Mouse (Mus musculus): Measurements from ENCODE around the gene Olfr214. TPM values are rescaled to one million over a fixed set of nuclear protein-coding genes. Genes with fewer than 3 reads are reported as not detected.
A peak's percentile ranks its signal among the peaks of the same experiment; 100 is the strongest.
"Not testable (repeated sequence)": the region's sequence is repeated elsewhere in the genome, so short reads cannot be mapped to it uniquely, and the experiment has no call there.

The Olfr214 gene
- total RNA-seq (2022), result not detected

DNA sequence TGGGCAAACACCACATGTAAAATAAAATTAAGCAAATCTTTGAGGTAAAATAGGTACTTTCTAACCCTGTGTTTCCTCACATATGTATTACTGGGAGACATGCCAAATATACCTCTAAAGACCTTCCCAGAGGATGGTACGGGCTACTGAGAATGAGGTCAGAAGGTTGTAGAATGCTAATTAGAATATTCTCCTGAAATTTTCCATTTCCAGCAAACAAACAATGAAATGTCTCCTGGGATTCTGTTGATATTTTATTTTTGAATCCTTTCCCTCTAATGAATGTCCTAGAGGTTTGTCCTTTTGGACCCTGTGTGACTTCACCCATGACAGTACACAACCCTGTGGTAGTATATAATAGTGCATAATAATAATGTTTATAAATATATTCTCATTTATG lies at the start of gene Olfr214:
TSS of gene Olfr214 (plus strand) at position 301 of the 400 bp plus-strand sequence.
- DNase-seq, result no peak

DNA sequence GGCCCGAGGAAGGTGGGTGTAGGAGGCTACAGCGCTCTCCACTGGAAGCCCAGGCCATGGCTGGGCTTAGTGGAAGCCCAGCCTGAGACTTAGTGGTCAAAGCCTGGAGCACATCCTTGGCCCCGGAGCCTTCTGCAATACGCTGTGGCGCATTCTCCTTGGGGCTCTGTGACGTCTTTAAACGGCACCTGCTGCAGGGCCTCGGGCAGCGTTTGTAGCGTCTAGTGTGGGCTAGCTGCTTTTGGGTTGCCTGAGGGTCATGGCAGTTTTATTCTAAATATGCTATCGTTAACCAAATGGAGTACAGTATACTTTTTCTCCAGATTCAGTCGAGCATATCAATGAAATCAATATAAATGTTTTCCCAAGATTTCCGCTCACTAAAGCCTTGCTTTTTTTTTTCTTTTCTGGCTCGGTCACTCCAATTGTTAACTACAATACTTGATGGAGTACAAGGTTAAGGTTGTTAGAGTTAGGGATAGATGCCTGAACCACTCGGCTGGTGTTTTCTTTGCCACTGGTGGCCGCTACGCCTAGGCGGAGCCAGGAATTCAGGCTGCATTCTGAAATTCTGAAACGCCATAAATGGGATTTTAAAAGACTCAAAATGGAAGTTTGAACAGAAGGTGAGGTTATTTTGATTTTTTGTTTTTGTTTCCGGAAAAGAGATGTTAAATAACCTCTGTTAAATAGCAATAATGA lies 47.6 kb upstream of the Olfr214 start, which contains the start of gene Olfr212:
TSS of gene Olfr212 (plus strand) at position 215 of the 702 bp plus-strand sequence.
- DNase-seq, result not testable (repeated sequence)

DNA sequence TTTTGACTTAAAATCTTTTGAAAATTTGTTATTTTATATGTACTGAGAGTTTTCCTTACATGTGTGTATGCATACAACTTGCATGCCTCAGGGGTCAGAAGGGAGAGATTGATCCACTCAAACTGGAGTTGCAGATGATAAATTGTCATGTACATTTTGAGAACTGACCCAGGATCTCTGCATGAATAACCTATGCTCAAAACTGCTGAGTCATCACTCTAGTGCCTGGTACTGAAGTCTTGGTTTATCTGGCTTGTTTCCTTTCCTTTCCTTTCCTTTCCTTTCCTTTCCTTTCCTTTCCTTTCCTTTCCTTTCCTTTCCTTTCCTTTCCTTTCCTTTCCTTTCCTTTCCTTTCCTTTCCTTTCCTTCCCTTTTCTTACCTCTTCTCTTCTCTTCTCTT lies 39.2 kb upstream of the Olfr214 start:
- DNase-seq, result no peak

DNA sequence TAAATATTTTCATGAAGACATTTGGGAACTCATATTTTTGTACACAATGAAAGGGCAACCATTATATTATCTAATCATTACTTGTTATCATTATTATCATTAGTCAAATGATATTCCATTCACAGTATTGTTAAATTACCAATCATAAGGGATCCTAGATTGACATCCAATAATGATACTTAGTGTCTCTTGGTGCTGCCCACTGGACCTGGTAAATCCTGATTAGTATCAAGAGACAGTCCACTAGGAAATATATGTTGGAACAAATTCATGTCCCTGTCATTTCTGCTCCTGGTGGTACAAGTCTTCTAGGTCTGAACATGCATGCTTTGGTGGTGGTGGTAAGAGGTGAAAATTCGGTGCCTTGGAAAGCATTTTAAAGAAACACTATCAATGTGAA lies 15.9 kb upstream of the Olfr214 start, which contains the start of gene Olfr213:
TSS of gene Olfr213 (plus strand) at position 301 of the 400 bp plus-strand sequence.
- no peak for DNase-seq

DNA sequence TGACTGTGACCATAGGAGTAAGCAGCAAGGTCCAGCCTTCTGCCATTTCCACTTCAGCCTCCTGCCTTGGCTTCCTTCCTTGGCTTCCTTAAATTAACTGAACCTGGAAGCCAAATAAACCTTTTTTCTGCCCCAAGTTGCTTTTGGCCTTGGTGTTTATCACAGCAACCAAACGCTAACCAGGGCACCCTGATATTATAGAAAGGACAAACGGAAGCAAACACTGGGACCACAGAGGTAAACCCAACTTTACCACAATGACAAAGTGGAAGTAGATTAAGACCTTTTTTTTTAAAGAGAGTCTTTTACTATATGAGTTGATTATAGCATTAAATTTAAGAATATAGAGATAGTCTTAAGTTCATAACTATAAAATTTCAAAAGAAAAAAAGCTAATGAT lies 11.5 kb upstream of the Olfr214 start:
- DNase-seq, result no peak

DNA sequence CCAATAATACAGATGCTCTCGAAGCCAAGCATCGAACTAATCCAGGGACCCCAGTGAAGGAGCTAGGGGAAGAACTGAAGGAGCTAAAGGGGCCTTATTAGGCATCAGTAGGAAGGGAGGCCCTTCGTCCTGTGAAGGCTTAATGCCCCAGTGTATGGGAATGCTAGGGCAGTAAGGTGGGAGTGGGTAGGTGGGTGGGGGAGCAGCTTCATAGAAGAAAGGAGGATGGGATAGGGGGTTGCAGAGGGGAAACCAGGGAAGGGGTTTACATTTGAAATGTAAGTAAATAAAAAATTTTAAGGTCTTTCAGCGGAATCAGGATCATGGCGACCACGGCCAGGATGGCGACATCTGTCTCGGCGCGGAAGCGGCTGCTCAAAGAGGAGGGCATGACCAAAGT lies 3.2 kb upstream of the Olfr214 start, which contains the start of gene Gm5580:
TSS of gene Gm5580 (plus strand) at position 301 of the 400 bp plus-strand sequence.
- DNase-seq, result not testable (repeated sequence)

DNA sequence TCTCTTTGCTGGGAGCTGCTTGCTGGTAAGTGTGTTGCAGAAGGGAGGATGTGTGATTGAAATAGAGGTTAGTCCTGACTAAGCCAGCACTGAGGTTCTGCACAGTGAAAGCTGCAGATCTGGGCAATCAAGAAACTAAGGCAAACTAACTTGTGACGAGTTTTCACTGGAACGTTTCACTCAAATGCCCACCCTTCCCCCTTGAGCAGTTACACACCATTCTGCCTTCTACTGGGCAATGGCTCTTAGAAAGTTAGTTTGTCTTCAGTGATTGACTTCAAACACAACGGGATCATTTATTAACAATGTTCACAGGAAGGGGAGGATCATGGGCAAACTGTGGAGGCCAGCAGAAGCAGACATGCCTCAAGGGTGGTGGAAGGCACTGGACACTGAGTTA lies 917 bp downstream of the Olfr214 start:
- no peak for DNase-seq

DNA sequence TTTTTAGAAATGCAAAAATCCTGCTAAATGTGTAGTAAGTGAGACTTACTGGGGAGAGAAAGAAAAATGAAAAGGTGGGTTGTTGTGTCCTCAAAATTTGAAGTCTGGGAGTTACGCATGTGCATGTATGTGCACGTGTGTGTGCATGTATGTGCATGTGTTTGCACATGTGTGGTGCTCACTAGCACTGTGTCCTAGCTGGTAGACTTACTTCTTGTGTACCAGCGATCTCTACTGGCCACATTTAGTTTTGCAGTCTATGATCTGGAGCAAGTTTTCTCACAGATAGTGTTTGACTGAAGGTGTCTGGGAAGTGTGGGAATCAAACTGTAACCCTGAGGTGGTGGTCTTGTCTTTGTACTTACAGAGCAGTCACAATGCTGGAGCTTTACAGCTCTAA lies 15.8 kb downstream of the Olfr214 start:
- peak; percentile 6 for DNase-seq

DNA sequence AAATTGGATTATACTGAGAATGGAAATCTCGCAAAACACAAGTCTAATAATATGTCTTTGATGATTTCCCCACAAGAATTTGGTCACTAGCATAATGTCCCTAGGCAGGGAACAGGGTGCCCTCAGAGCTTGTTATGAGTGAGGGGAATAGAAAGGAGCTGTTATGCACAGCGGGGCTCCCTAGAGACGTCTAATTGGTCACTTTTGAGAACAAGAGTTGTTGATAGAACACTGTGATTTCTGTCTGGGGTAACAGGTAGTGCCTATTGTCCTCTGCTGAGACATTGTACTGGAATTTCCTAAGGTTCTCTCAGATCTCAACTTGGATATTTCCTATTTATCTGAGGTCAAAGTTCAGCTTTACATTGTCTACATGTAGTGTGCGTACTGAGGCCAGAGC lies 30.1 kb downstream of the Olfr214 start, which contains the start of gene Olfr215:
TSS of gene Olfr215 (minus strand) at position 101 of the 400 bp plus-strand sequence.
- DNase-seq, result no peak

DNA sequence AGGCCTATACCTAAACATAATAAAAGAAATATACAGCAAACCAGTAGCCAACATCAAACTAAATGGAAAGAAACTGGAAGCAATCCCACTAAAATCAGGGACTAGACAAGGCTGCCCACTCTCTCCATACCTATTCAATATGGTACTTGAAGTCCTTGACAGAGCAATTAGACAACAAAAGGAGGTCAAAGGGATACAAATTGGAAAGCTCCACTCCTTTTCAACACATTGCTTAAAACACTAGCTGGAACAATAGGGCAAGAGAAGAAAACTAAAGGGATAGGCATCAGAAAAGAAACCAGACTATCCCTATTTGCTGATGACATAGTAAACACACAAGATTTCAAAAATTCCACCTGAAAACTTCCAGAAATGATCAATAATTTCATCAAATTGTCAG lies 46.9 kb downstream of the Olfr214 start:
- DNase-seq, result not testable (repeated sequence)

DNA sequence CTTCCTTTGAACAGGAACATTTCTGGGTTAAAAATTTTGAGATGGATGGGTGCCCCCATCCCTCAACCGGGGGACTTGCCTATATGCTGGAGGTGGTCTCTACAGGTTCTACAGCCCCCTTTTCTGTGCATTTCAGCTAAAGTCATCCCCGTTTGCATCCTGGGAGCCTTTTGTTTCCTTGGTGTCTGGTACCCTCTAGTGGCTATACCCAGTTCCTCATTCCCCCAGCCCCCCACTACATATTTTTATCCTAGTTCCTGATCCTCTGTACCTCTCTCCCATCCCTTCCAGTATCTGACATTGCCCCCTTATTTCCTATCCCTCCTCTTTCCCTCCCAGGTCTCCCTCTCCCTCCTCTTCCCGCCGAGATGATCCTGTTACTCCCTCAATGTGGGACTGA lies 53.2 kb downstream of the Olfr214 start:
- no peak for DNase-seq

Other genes with a start within 250 kb of the Olfr214 start
- 10 to 100 TPM; 73.0 to 96.4 (median 81.4) TPM for gene March8, start 216.2 kb upstream of the Olfr214 start, total RNA-seq (2022)
- 1 to 10 TPM; 1.7 to 4.4 (median 1.9) TPM for gene Alox5, start 93.1 kb upstream of the Olfr214 start, total RNA-seq (2022)
- gene Olfr211, start 65.1 kb upstream of the Olfr214 start, total RNA-seq (2022), result not detected
- under 1 TPM; 0.10 to 0.12 (median 0.11) TPM for gene Olfr212, start 47.7 kb upstream of the Olfr214 start, total RNA-seq (2022)
- not detected for gene Olfr213, start 15.8 kb upstream of the Olfr214 start, total RNA-seq (2022)
- 1 to 10 TPM; 2.3 to 4.0 (median 2.9) TPM for gene Gm5580, start 3.1 kb upstream of the Olfr214 start, total RNA-seq (2022)
- gene Olfr215, start 30.0 kb downstream of the Olfr214 start, total RNA-seq (2022), result not detected
- gene Zfp422, start 74.8 kb downstream of the Olfr214 start, total RNA-seq (2022), result 10 to 100 TPM; 18.0 to 21.8 (median 20.2) TPM
- gene Depp1, start 96.4 kb downstream of the Olfr214 start, total RNA-seq (2022), result 1 to 10 TPM; 2.2 to 5.3 (median 4.0) TPM
- 1 to 10 TPM; 4.6 to 6.2 (median 5.8) TPM for gene Rassf4, start 119.7 kb downstream of the Olfr214 start, total RNA-seq (2022)
- gene Tmem72, start 162.7 kb downstream of the Olfr214 start, total RNA-seq (2022), result under 1 TPM; 0.03 to 0.12 (median 0.08) TPM